Mouse (Mus musculus) B cell, adult 2 months (primary cell): ENCODE measurements around the gene Ros1.

Experiments
- DNase-seq, 2 experiments: peaks; one replicate each; pipeline ENCODE4 v3.0.0; 2022

The Ros1 gene

DNA sequence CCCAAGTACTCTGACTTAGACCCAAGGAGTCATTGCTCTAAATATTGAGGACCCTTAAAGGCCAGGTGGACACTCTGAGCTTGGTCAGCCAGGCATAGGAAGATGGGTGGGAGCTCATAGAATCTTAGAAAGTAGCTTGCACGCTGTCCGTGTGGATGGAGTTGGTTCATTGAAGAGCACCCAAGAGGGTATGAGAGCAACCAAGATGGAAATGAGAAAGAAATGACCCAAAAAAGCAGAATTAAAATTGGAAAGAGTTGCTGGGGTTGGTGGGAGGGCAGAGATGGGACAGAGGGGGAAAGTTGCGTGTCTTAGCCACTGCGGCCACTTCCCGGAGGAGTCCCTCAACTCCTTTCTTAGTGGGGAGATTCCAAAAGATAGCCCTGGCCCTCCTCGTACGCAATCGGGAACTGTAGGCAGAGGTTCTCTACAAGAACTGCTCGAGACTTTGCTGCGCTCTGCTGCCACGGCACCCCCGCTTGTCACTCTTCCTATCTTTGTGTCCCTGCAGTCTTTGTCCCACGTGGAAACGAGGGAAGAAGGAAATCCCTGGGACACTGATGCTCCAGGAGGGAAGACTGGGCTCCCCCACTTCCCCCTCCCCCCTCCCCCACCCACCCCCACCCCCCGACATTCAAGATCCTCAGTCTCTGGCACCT, 173.2 kb downstream of the Ros1 start:
- no peak for DNase-seq

DNA sequence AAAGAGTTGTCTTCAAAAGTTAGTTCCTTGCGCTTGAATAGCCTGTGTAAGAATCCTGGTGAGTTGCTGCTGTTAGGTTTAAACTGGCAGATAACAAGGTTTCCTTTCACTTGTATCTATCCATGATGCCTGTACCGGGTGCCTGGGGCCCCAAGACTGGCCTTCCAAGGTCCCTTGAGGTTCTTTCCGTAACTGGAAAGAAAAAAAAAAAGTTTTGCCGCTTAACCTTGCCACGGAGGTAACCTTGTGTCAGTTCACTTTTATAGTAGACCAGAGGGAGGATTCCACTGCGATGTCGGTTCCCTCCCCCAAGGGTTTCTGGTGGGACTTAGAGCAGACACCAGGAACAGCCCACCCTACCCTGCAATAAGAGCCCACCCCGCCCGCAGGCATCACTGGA, 173.8 kb downstream of the Ros1 start:
- no peak for DNase-seq

DNA sequence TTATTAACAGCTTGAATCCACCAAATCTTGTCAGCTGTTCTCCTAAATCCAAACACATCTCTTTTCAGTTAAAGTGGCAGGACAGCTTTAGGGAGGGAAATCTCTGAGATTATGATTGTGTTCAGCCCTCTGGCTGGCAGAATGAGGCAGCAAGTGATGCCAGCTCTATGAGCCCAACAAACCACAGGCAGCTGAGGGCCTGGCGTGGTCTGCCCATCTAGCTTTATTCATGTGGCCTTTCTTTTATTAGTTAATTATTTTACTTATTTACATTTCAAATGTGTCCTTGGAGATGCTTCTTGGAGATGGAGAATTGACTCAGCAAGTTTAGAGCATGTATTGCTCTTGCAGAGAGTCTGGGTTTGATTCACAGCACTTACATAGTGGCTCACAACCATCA, 176.6 kb downstream of the Ros1 start:
- no peak for DNase-seq
